Mouse (Mus musculus) cerebellum, adult 2 months (tissue): ENCODE results near the gene Wls.

Experiments used
- CTCF ChIP-seq: fragments of 200-500 bp; IDR thresholded peaks from 2 replicates; pipeline ENCODE4 v1.5.1; 2011; ENCODE audit warnings: low read depth, mild to moderate bottlenecking, control low read depth, low read length, moderate library complexity, borderline replicate concordance; ENCODE audit not compliant: insufficient read depth
- POLR2A ChIP-seq: fragments of 200-500 bp; IDR thresholded peaks from 2 replicates; pipeline ENCODE4 v1.6.1; 2011; ENCODE audit warnings: low read length, control low read depth, borderline replicate concordance; ENCODE audit not compliant: insufficient read depth

GRCm38 (mm10) chr3:159865691-159866090 lies 26.2 kb downstream of the Wls start:
- TF ChIP-seq CTCF (no peak), POLR2A (no peak)
